In genomic region chr2:71872141-71872540, GRCm38 (mm10) we compare ENCODE assay signal across 9 mouse cellular contexts. TPM values are rescaled to one million over a fixed set of nuclear protein-coding genes. Genes with fewer than 3 reads are reported as not detected.
A peak's percentile ranks its signal among the peaks of the same experiment; 100 is the strongest.
DNase-seq lines count a peak whose midpoint lies in the region; ATAC-seq and TF ChIP-seq lines count a peak whose summit lies in the region.
"Had no signal": no experiment of that assay in that cellular context is flagged by ENCODE, and none has a peak within 500 bp of the region (broad histone marks: within the 10 kb centered on the region; RNA-seq: fewer than 3 reads in every experiment).

No protein-coding gene starts in this region.

- no peak for TF ChIP-seq POLR2A in heart, adult 2 months (IDR thresholded peaks at IDR 0.05; ENCODE audit: insufficient read depth, low read depth, low read length)

- WGBS in heart, adult 2 months, result 79% methylated on average over 10 of the region's 10 CpGs
- WGBS in midbrain, embryonic 11.5 days, result 85% methylated on average over 10 of the region's 10 CpGs
- 84% methylated on average over 10 of the region's 10 CpGs for WGBS in midbrain, postnatal 0 days
- 65% methylated on average over 10 of the region's 10 CpGs for WGBS in liver, embryonic 12.5 days (ENCODE audit: insufficient replicate concordance)

- peak overlapping the region; percentile 79; the same call in 1 of the 2 replicates for H3K4me2 ChIP-seq in midbrain, embryonic 11.5 days
- no peak overlapping the region for H3K4me2 ChIP-seq in midbrain, postnatal 0 days (ENCODE audit: low read depth, low read length, poor library complexity, severe bottlenecking)
- peak overlapping the region; percentile 94 for H3K4me2 ChIP-seq in liver, embryonic 12.5 days

- ATAC-seq in midbrain, embryonic 11.5 days (ENCODE audit: low FRiP score), result no peak
- ATAC-seq in midbrain, postnatal 0 days (ENCODE audit: low FRiP score), result no peak
- no peak for ATAC-seq in liver, embryonic 12.5 days

- H3K9me3 ChIP-seq in midbrain, embryonic 11.5 days (ENCODE audit: control insufficient read depth, low read length), result no peaks in the 10 kb centered on the region
- no peaks in the 10 kb centered on the region for H3K9me3 ChIP-seq in midbrain, postnatal 0 days (ENCODE audit: low read length)
- H3K9me3 ChIP-seq in liver, embryonic 12.5 days (replicated peaks), result no peaks in the 10 kb centered on the region

- intact Hi-C loops in heart, adult 2 months (cut with DNase I), result no loop called here

- H3K36me3 ChIP-seq in heart, adult 2 months (ENCODE audit: control insufficient read depth, insufficient read depth, low read length), result peaks cover 9% of the 10 kb centered on the region
- H3K36me3 ChIP-seq in midbrain, embryonic 11.5 days (ENCODE audit: control insufficient read depth, insufficient read depth, low read length), result no peaks in the 10 kb centered on the region
- no peaks in the 10 kb centered on the region for H3K36me3 ChIP-seq in midbrain, postnatal 0 days (ENCODE audit: insufficient read depth, low read length)
- H3K36me3 ChIP-seq in liver, embryonic 12.5 days, result peaks cover 9% of the 10 kb centered on the region

- peak overlapping the region; percentile 95 for H3K27ac ChIP-seq in heart, adult 2 months
- H3K27ac ChIP-seq in midbrain, embryonic 11.5 days (ENCODE audit: low read depth, low read length), result no peak overlapping the region
- no peak overlapping the region for H3K27ac ChIP-seq in midbrain, postnatal 0 days (ENCODE audit: low read depth, low read length)
- H3K27ac ChIP-seq in liver, embryonic 12.5 days, result no peak overlapping the region

- TF ChIP-seq CTCF in heart, adult 2 months (IDR thresholded peaks at IDR 0.05), result no peak
- no peak for TF ChIP-seq CTCF in midbrain, postnatal 0 days (IDR thresholded peaks at IDR 0.05)

- no peaks in the 10 kb centered on the region for H3K27me3 ChIP-seq in heart, adult 2 months (ENCODE audit: control insufficient read depth, insufficient read depth, low read length)
- no peaks in the 10 kb centered on the region for H3K27me3 ChIP-seq in midbrain, embryonic 11.5 days (ENCODE audit: control insufficient read depth, insufficient read depth, low read length)
- H3K27me3 ChIP-seq in midbrain, postnatal 0 days (ENCODE audit: insufficient read depth, low read length), result no peaks in the 10 kb centered on the region
- H3K27me3 ChIP-seq in liver, embryonic 12.5 days (replicated peaks), result no peaks in the 10 kb centered on the region

- H3K4me1 ChIP-seq in heart, adult 2 months (ENCODE audit: control insufficient read depth, insufficient read depth, low read length), result peaks cover 7% of the 10 kb centered on the region
- peaks cover 4% of the 10 kb centered on the region; the same call in 1 of the 2 replicates for H3K4me1 ChIP-seq in midbrain, embryonic 11.5 days (ENCODE audit: control insufficient read depth, insufficient read depth, low read length)
- H3K4me1 ChIP-seq in midbrain, postnatal 0 days (ENCODE audit: insufficient read depth, low read length), result no peaks in the 10 kb centered on the region
- H3K4me1 ChIP-seq in liver, embryonic 12.5 days, result peaks cover 45% of the 10 kb centered on the region

- TF ChIP-seq EP300 in heart, adult 2 months (IDR thresholded peaks at IDR 0.05; ENCODE audit: insufficient read depth, low read depth, low read length), result no peak

- DNase-seq in heart, adult 2 months, result no peak
- DNase-seq in heart, adult 9 months (ENCODE audit: low spot score in 2 of 2), result no peak
- DNase-seq in midbrain, embryonic 11.5 days (ENCODE audit: low spot score, missing footprints), result no peak
- no peak for DNase-seq in midbrain, postnatal 0 days (ENCODE audit: low spot score)
- no peak for DNase-seq in adrenal gland, postnatal 10 days
- DNase-seq in gastrocnemius, postnatal 4 days (ENCODE audit: low spot score in 2 of 2), result no peak
- DNase-seq in adrenal gland, postnatal 36 days, result no peak
- DNase-seq: right cerebral cortex, postnatal 14 days had no signal

- H3K4me3 ChIP-seq in heart, adult 2 months, result no peak overlapping the region
- no peak overlapping the region for H3K4me3 ChIP-seq in midbrain, embryonic 11.5 days (ENCODE audit: low read depth, low read length)
- no peak overlapping the region for H3K4me3 ChIP-seq in midbrain, postnatal 0 days (ENCODE audit: low read depth, low read length)
- peak overlapping the region; percentile 93 for H3K4me3 ChIP-seq in liver, embryonic 12.5 days

- H3K79me2 ChIP-seq in heart, adult 2 months (replicated peaks; ENCODE audit: control insufficient read depth, insufficient read depth, low read length), result no peaks in the 10 kb centered on the region

- no peak overlapping the region for H3K9ac ChIP-seq in heart, adult 2 months (ENCODE audit: low read depth, low read length)
- no peak overlapping the region for H3K9ac ChIP-seq in midbrain, embryonic 11.5 days (ENCODE audit: low read length)
- no peak overlapping the region for H3K9ac ChIP-seq in midbrain, postnatal 0 days (replicated peaks; ENCODE audit: low read length, poor library complexity, severe bottlenecking)
- H3K9ac ChIP-seq in liver, embryonic 12.5 days, result no peak overlapping the region

RNA-seq across cellular contexts. Expression of gene Pdk1, which starts 0.9 kb away (rescaled TPM):
- 100 to 1,000 TPM; 142 to 170 TPM for total RNA-seq in heart, adult 2 months (2021)
- 28.9 and 62.2 TPM in 2 replicates for polyA plus RNA-seq in heart, adult 2 months (2012; rRNA removed)
- 31.4 and 33.9 TPM in 2 replicates for polyA plus RNA-seq in midbrain, embryonic 11.5 days (2014; fragmentation: Nextera tagmentation; extraction: Ambion mirVana)
- 51.8 and 57.7 TPM in 2 replicates for total RNA-seq in midbrain, postnatal 0 days (2014; rRNA removed)
- 18.2 and 18.9 TPM in 2 replicates for polyA plus RNA-seq in midbrain, postnatal 0 days (2015; fragmentation: Nextera tagmentation; extraction: Ambion mirVana)
- 70.0 and 70.5 TPM in 2 replicates for polyA plus RNA-seq in liver, embryonic 12.5 days (2016; fragmentation: Nextera tagmentation; extraction: Ambion mirVana)
- 10 to 100 TPM; 66.4 to 80.4 TPM for total RNA-seq in adrenal gland, postnatal 10 days (2021)
- 10 to 100 TPM; 54.3 to 56.0 TPM for total RNA-seq in gastrocnemius, postnatal 4 days (2021)
- 10 to 100 TPM; 36.1 to 48.6 TPM for total RNA-seq in adrenal gland, postnatal 36 days (2021)
